ENCODE assay signal across 15 mouse cellular contexts in genomic region chr4:135758331-135758730, GRCm38 (mm10). TPM values are rescaled to one million over a fixed set of nuclear protein-coding genes. Genes with fewer than 3 reads are reported as not detected.
A peak's percentile ranks its signal among the peaks of the same experiment; 100 is the strongest.
DNase-seq lines count a peak whose midpoint lies in the region; ATAC-seq and TF ChIP-seq lines count a peak whose summit lies in the region.
"Had no signal": no experiment of that assay in that cellular context is flagged by ENCODE, and none has a peak within 500 bp of the region (broad histone marks: within the 10 kb centered on the region; RNA-seq: fewer than 3 reads in every experiment).

No protein-coding gene starts in this region.

- H3K27ac ChIP-seq in layer of hippocampus, adult 2 months: no peak overlapping the region
- H3K27ac ChIP-seq: forebrain, embryonic 10.5 days; midbrain, embryonic 12.5 days had no signal

- H3K4me3 ChIP-seq in layer of hippocampus, adult 2 months: no peak overlapping the region
- H3K4me3 ChIP-seq: forebrain, embryonic 10.5 days; midbrain, embryonic 12.5 days had no signal

- ATAC-seq in frontal cortex, adult (ENCODE audit: low TSS enrichment): no peak

- intact Hi-C loops in gastrocnemius, postnatal 14 days (cut with DNase I; ENCODE audit: low total_unique reads): no loop called here

- DNase-seq in embryo, embryonic 11 days: peak; percentile 59
- DNase-seq in embryo, embryonic 9.5 days (ENCODE audit: extremely low spot score): no peak
- DNase-seq in layer of hippocampus, adult 2 months (ENCODE audit: low spot score in 2 of 2): no peak
- no peak for DNase-seq in layer of hippocampus, adult 9-10 months (ENCODE audit: low spot score)
- DNase-seq in thymus, postnatal 4 days: peak; percentile 20
- no peak for DNase-seq in thymus, postnatal 0 days (ENCODE audit: low spot score)
- DNase-seq in gastrocnemius, postnatal 14 days: no peak
- DNase-seq: gastrocnemius, postnatal 10 days; kidney, adult 9 months; layer of hippocampus, postnatal 36 days; right cerebral cortex, postnatal 4 days had no signal

- TF ChIP-seq CTCF in layer of hippocampus, adult 2 months (conservative IDR thresholded peaks at IDR 0.05): peak; percentile 53

RNA-seq across cellular contexts. Expression of gene Myom3, which starts 1.2 kb away (rescaled TPM):
- total RNA-seq in layer of hippocampus, adult 2 months (2021): under 1 TPM; 0.56 to 0.76 TPM
- polyA plus RNA-seq in thymus, postnatal 0 days (2015; fragmentation: Nextera tagmentation; extraction: Ambion mirVana): 0.10 and 0.21 TPM in 2 replicates
- 10 to 100 TPM; 36.6 to 76.7 TPM for total RNA-seq in gastrocnemius, postnatal 14 days (2021)

RNA-seq across cellular contexts. Expression of gene Il22ra1, which starts 30.4 kb away (rescaled TPM):
- under 1 TPM; 0.12 to 0.13 TPM for total RNA-seq in layer of hippocampus, adult 2 months (2021)
- not detected in 2 replicates for polyA plus RNA-seq in thymus, postnatal 0 days (2015; fragmentation: Nextera tagmentation; extraction: Ambion mirVana)
- total RNA-seq in gastrocnemius, postnatal 14 days (2021): under 1 TPM; 0.13 to 0.49 TPM
- total RNA-seq: layer of hippocampus, postnatal 36 days; neutrophil, adult 5-6 weeks had no signal
- polyA plus RNA-seq: forebrain, embryonic 10.5 days; midbrain, embryonic 12.5 days had no signal

Comparison
In these comparisons a context has a peak if more than half of its experiments do, and no peak if none do; other contexts are left out.
1. DNase-seq: peak in embryo, embryonic 11 days (single experiment) and thymus, postnatal 4 days (single experiment); none in embryo, embryonic 9.5 days (single experiment), layer of hippocampus, adult 2 months (0 of 2), layer of hippocampus, adult 9-10 months (single experiment), thymus, postnatal 0 days (single experiment) and gastrocnemius, postnatal 14 days (single experiment).
2. RNA of gene Myom3, which starts 1.2 kb away (total RNA-seq): 36.6 to 76.7 TPM in gastrocnemius, postnatal 14 days; 0.56 to 0.76 TPM in layer of hippocampus, adult 2 months; every median in the first group is over 10 times any median in the second.